Mouse (Mus musculus) megakaryocyte progenitor cell, adult 5-6 weeks (primary cell): ENCODE measurements around the gene Trpv2. TPM values are rescaled to one million over a fixed set of nuclear protein-coding genes. Genes with fewer than 3 reads are reported as not detected.
"Not testable (repeated sequence)": the region's sequence is repeated elsewhere in the genome, so short reads cannot be mapped to it uniquely, and the experiment has no call there.

ENCODE experiments used
- ATAC-seq: replicated peaks from 2 replicates; pipeline ENCODE4 v1.8.0; 2016; ENCODE audit warnings: mild to moderate bottlenecking, moderate TSS enrichment, inconsistent platforms; ENCODE audit not compliant: poor library complexity
- total RNA-seq, 2 experiments: library from RNA; stranded (forward) in 1 of 2; stranded (reverse) in 1 of 2; fragments of 157-497, 149-512 nt in 1 of 2; fragments of 200-1000 nt in 1 of 2; gene quantifications; 2 replicates each; pipeline versions ENCODE4 v1.2.3 to v1.2.4; 2015 to 2017

The Trpv2 gene
- total RNA-seq, 2 experiments from 2014 or later: 9.0 to 10.5 TPM

DNA sequence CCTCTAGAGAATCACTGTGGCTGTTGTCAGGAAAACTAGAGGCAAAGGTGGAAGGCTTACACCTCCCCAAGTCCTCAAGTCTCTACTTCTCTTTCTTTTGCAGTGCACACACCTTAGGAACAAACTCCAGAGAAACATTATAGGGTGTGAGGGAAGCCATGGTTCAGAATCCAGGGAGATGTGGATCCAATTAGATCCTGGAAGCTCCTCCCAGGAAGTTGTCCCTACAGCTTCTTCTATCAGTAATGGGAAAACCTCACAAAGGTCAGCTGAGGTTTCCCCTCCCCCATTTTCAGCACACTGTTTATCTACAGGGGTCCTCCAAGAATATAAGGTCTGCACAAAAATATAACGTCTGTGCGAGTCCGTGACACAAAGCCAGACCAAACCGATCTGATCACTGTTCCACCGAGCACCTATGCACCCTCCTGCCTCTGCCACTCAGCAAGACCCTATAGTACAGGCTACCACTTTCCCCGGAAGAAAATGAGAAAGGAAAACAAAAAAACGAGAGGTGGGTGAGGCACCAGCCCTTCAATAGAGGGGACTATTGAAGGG lies 72.8 kb downstream of the Trpv2 start:
- ATAC-seq: no peak

GRCm38 (mm10) chr11:62647661-62648590 lies 73.6 kb downstream of the Trpv2 start, which contains the start of gene Lrrc75a:
Lrrc75a (minus strand) TSS chr11:62648523.
- 0 out of 2 replicates have a peak, but pooled peaks have one; percentile 2 for ATAC-seq

- ATAC-seq: peak; percentile 82
Measured at GRCm38 (mm10) chr11:62648591-62649391, 74.5 kb downstream of the Trpv2 start, which contains the start of gene Mmgt2. Mmgt2 (plus strand) TSS chr11:62648664.

DNA sequence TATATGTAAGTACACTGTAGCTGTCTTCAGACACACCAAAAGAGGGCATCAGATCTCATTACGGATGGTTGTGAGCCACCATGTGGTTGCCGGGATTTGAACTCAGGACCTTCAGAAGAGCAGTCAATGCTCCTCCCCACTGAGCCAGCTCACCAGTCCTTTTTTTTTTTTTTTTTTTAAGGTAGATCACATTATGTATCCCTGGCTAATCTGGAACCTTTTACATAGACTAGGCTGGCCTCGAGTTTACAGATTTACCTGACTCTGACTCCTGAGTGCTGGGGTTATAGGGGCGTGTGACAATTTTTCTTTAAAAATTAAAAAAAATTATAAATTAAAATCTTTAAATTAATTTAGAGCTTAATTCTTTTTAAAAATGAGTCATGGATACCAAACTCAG lies 75.5 kb downstream of the Trpv2 start:
- ATAC-seq: not testable (repeated sequence)

Other genes with a start within 250 kb of the Trpv2 start
- 6.5 and 9.2 TPM in 2 replicates for gene Pigl, start 116.0 kb upstream of the Trpv2 start, total RNA-seq (2015)
- gene Pigl, start 116.0 kb upstream of the Trpv2 start, total RNA-seq (2017): 2.0 and 2.4 TPM in 2 replicates
- 354 and 377 TPM in 2 replicates for gene Ncor1, start 115.9 kb upstream of the Trpv2 start, total RNA-seq (2015)
- gene Ncor1, start 115.9 kb upstream of the Trpv2 start, total RNA-seq (2017): 211 and 287 TPM in 2 replicates
- 44.5 and 46.9 TPM in 2 replicates for gene Cenpv, start 35.2 kb upstream of the Trpv2 start, total RNA-seq (2015)
- 13.6 and 25.4 TPM in 2 replicates for gene Cenpv, start 35.2 kb upstream of the Trpv2 start, total RNA-seq (2017)
- 1,569 and 1,579 TPM in 2 replicates for gene Ubb, start 23.3 kb upstream of the Trpv2 start, total RNA-seq (2015)
- gene Ubb, start 23.3 kb upstream of the Trpv2 start, total RNA-seq (2017): 1,004 and 1,153 TPM in 2 replicates
- gene Lrrc75a, start 74.0 kb downstream of the Trpv2 start, total RNA-seq (2015): 3.6 and 4.9 TPM in 2 replicates
- gene Lrrc75a, start 74.0 kb downstream of the Trpv2 start, total RNA-seq (2017): 2.2 and 4.5 TPM in 2 replicates
- gene Mmgt2, start 74.2 kb downstream of the Trpv2 start, total RNA-seq (2015): 16.7 and 22.6 TPM in 2 replicates
- 13.0 and 18.5 TPM in 2 replicates for gene Mmgt2, start 74.2 kb downstream of the Trpv2 start, total RNA-seq (2017)
- gene Zfp287, start 157.4 kb downstream of the Trpv2 start, total RNA-seq (2015): 1.3 and 1.9 TPM in 2 replicates
- 0.50 and 1.2 TPM in 2 replicates for gene Zfp287, start 157.4 kb downstream of the Trpv2 start, total RNA-seq (2017)
- not detected in 2 replicates for gene Gm10428, start 178.6 kb downstream of the Trpv2 start, total RNA-seq (2015)
- not detected in 2 replicates for gene Gm10428, start 178.6 kb downstream of the Trpv2 start, total RNA-seq (2017)
- gene Zfp286, start 215.0 kb downstream of the Trpv2 start, total RNA-seq (2015): 6.2 and 7.2 TPM in 2 replicates
- gene Zfp286, start 215.0 kb downstream of the Trpv2 start, total RNA-seq (2017): 5.6 and 7.1 TPM in 2 replicates
- 13.1 and 18.1 TPM in 2 replicates for gene Trim16, start 245.7 kb downstream of the Trpv2 start, total RNA-seq (2015)
- gene Trim16, start 245.7 kb downstream of the Trpv2 start, total RNA-seq (2017): 19.0 and 19.1 TPM in 2 replicates